Mouse (Mus musculus) spleen, adult 2 months (tissue): ENCODE data around the gene Slit3.

Source experiments
- CTCF ChIP-seq: fragments of 200-500 bp; IDR thresholded peaks from 2 replicates; pipeline ENCODE4 v1.5.1; 2011; ENCODE audit warnings: mild to moderate bottlenecking, inconsistent platforms; ENCODE audit not compliant: insufficient read depth, insufficient read length, insufficient replicate concordance; ENCODE audit errors: extremely low read depth
- POLR2A ChIP-seq: fragments of 200-500 bp; IDR thresholded peaks from 2 replicates; pipeline ENCODE4 v1.6.1; 2011; ENCODE audit warnings: low read depth, low read length, inconsistent platforms

DNA sequence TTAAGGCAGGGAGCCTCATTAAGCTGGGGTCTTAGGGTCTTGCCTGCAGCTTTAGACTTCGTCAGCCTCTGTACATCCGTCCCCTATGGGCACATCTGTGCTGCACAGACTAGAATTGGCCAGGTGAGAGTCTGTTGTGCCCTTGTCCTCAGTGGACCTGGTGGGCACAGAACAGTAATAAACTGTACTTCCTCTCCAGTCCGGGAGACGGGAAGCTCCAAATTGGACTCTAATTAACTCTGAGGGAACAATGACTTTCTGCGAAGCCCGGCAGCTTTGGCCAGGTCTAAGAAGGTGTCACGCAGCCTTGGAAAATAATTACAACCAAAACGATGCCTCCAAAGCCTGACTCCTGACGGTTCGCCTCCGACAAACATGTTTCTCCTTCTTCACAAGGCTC, 155.0 kb downstream of the Slit3 start:
- TF ChIP-seq CTCF (no peak), POLR2A (no peak)
